Mouse (Mus musculus) adrenal gland, postnatal 36 days (tissue): ENCODE results near the gene Mri1. TPM values are rescaled to one million over a fixed set of nuclear protein-coding genes. Genes with fewer than 3 reads are reported as not detected.

Experiments used
- DNase-seq, 2 experiments: peaks; one replicate each; pipeline ENCODE4 v3.0.0; 2021; ENCODE audit warnings: mixed read lengths in 1 of 2
- microRNA-seq: library from miRNA; unstranded; fragments of <30 nt; microRNA quantifications from one replicate; pipeline ENCODE4 v1.2.0, GENCODE M21; 2021
- total RNA-seq, 2 experiments: library from RNA; stranded (reverse); gene quantifications; 2 replicates each; pipeline ENCODE4 v1.2.3; 2021

Mri1 gene
- total RNA-seq, 2 experiments from 2014 or later = 29.0 to 45.3 TPM

DNA sequence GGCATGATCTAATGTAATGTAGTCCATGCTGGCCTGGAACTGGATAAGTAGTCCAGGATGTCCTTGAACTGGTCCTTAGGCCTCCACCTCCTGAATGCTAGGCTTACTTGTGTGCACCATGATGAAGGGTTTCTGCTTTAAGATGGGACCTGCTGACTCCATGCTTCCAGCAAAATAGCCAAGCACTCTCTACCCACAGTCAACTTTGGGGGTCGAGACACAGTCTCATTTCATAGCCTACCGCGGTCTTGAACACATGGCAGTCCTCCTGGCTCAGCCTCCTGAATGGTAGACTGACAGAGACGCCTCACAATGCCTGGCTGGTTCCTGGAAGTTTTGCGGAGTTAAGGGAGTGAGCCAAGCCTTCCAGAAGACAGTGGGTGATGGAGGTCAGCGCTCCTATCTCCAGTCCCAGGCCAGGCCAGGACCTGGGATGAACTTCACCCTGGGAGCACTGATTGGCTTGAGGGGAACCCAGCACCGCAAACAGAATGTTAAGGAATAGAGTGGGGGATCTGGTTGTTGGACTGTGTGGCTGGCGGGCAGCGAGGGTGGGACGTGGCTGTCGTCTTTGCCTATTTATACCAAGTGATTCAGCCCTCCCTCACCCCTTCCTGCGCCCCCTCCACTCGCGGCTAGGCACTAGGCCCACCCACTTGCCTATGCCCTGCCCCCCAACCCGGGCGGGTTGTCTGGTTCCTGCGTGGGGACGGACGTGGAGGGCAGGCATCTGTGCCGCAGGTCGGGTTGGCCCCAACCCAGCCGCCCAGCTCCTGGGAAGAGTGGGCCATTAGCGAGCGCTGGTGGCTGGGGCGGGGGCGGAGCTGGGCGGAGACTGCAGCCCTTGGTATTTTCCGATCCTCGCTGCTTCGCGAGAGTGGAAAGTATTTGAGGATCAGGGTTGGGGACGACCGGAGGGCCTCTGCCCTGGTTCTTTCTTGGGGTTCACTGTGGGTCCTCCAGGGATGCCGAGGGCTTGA, 53.9 kb downstream of the Mri1 start:
- DNase-seq = peak; percentile 93 to 95

DNA sequence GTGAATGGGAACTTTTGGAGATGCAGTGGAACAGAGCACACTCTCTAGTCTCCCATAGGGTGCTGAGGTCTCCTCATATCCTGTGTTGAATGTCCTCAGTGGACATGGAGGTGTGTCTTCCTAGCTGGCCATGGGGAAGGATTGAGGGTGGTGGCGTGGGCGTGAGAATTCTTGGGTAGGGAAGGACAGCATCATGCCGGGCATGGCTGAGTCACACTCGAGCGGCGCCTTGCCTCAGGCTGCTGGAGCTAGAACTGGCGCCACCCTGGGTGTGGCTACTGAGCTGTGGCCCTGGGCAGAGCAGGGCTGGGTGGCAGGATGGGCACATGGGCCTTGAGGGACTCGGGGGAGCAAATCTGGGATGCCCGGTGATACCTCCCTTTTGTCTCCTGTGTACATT, 54.7 kb downstream of the Mri1 start:
- peak; percentile 84 to 88 for DNase-seq

GRCm38 (mm10) chr8:84201545-84202245, 55.4 kb downstream of the Mri1 start:
- DNase-seq = peak; percentile 91 to 93

DNA sequence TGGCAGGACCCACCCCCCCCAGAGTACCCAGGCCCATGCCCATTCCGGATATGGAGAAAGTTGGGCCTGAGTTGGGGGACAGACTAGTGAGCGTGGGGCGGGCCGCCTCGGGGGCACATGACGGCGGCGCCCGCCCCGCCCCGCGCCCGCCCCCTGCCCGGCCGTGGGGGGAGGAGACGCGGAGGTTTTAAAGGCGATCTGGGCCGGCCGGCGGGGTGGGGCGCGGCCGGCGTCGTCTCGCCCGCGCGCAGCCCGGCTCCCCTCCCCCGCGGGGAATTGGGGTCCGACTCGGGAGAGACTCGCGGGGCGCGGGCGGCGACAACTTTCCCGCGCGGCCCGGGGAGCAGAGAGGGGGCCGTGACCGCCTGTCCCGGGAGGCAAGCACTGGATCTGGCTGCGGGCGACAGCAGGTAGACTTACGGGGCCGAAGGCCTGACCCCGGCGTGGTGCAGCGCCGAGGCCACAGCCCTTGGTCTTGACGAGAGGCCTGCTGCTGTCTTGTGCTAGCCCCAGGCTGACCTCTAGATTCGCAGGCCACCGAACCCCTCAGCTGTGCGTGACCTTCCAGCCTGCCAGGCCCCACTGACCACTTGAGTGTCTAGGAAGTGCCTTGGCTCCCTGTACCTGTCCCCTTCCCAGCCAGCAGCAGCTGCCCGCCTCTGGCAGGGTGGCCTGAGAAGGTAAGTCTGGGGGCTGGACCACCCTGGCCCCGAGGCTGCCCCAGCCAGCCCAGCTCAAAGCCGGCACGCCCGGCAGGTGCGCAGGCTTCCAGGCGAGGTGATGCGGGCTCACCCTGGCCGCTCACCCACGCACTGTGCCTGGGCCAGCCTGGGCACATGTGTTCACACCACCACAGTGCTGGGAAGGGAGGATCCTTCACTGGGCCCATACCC, 56.2 kb downstream of the Mri1 start:
- DNase-seq = peak; percentile 88 to 93

- DNase-seq = no peak
Observed at GRCm38 (mm10) chr8:84200126-84200555, 57.0 kb downstream of the Mri1 start.

Small RNAs within 50 kb of the gene (microRNA-seq; reads per million reads assigned to microRNA genes)
- gene Mir23a = 44,095 reads per million, percentile 99 among the genes with 10 or more reads in this experiment
- not detected for gene Mir24-2
- 1,384 reads per million, percentile 81 among the genes with 10 or more reads in this experiment for gene Mir27a
- gene Mir3074-2 = not detected

Other genes with a start within 250 kb of the Mri1 start
- gene 2210011C24Rik, start 245.2 kb downstream of the Mri1 start, total RNA-seq = not detected
- gene Palm3, start 235.9 kb downstream of the Mri1 start, total RNA-seq = under 1 TPM; 0.43 to 0.46 TPM
- gene Il27ra, start 214.7 kb downstream of the Mri1 start, total RNA-seq = 1 to 10 TPM; 2.0 to 2.2 TPM
- not detected for gene Rln3, start 212.3 kb downstream of the Mri1 start, total RNA-seq
- gene Gm10643, start 192.2 kb downstream of the Mri1 start, total RNA-seq = 1 to 10 TPM; 3.1 to 3.2 TPM
- 10 to 100 TPM; 13.2 to 19.9 TPM for gene Rfx1, start 190.5 kb downstream of the Mri1 start, total RNA-seq
- gene Dcaf15, start 152.6 kb downstream of the Mri1 start, total RNA-seq = 10 to 100 TPM; 16.7 to 19.4 TPM
- under 1 TPM; 0.13 to 0.46 TPM for gene Podnl1, start 131.3 kb downstream of the Mri1 start, total RNA-seq
- 10 to 100 TPM; 22.6 to 33.9 TPM for gene Cc2d1a, start 109.4 kb downstream of the Mri1 start, total RNA-seq
- under 1 TPM; 0.46 to 0.76 TPM for gene 4930432K21Rik, start 109.3 kb downstream of the Mri1 start, total RNA-seq
- gene Nanos3, start 72.1 kb downstream of the Mri1 start, total RNA-seq = 1 to 10 TPM in 1 of 2 experiments, not detected in 1; 2.3 TPM
- gene Zswim4, start 20.3 kb downstream of the Mri1 start, total RNA-seq = 10 to 100 TPM; 40.1 to 47.6 TPM
- gene D8Ertd738e, start 7.6 kb downstream of the Mri1 start, total RNA-seq = 100 to 1,000 TPM; 267 to 283 TPM
- 10 to 100 TPM; 20.2 to 23.0 TPM for gene Ccdc130, start 13.1 kb upstream of the Mri1 start, total RNA-seq
- gene Cacna1a, start 131.1 kb upstream of the Mri1 start, total RNA-seq = 1 to 10 TPM; 4.3 to 7.3 TPM